Mouse (Mus musculus) intestine, embryonic 15.5 days (tissue): Measurements from ENCODE around the gene Gm20388. TPM values are rescaled to one million over a fixed set of nuclear protein-coding genes. Genes with fewer than 3 reads are reported as not detected.

Experiments used
- ATAC-seq: fragments of 200-750 bp; cut with Nextera tagmentation; 2 replicates; pipeline ENCODE4 v1.8.0; 2017; ENCODE audit warnings: moderate TSS enrichment, moderate library complexity
- H3K27ac ChIP-seq: fragments of 300-500 bp; sonication (generic); 2 replicates; pipeline ENCODE4 v1.5.1; 2015; ENCODE audit warnings: mild to moderate bottlenecking, inconsistent platforms
- H3K27me3 ChIP-seq: fragments of 300-500 bp; sonication (generic); replicated peaks from 2 replicates; pipeline ENCODE4 v1.6.1; 2015; ENCODE audit warnings: inconsistent platforms
- H3K36me3 ChIP-seq: fragments of 300-500 bp; sonication (generic); 2 replicates; pipeline ENCODE4 v1.6.1; 2015; ENCODE audit warnings: inconsistent platforms
- H3K4me1 ChIP-seq: fragments of 300-500 bp; sonication (generic); replicated peaks from 2 replicates; pipeline ENCODE4 v1.6.1; 2015; ENCODE audit warnings: inconsistent platforms
- H3K4me2 ChIP-seq: fragments of 300-500 bp; sonication (generic); replicated peaks from 2 replicates; pipeline ENCODE4 v1.6.1; 2015; ENCODE audit warnings: mild to moderate bottlenecking, inconsistent platforms
- H3K4me3 ChIP-seq: fragments of 300-500 bp; sonication (generic); replicated peaks from 2 replicates; pipeline ENCODE4 v1.5.1; 2015; ENCODE audit warnings: inconsistent platforms
- H3K9ac ChIP-seq: fragments of 300-500 bp; sonication (generic); 2 replicates; pipeline ENCODE4 v1.6.1; 2015; ENCODE audit warnings: inconsistent platforms
- H3K9me3 ChIP-seq: fragments of 300-500 bp; sonication (generic); 2 replicates; pipeline ENCODE4 v1.6.1; 2016; ENCODE audit warnings: inconsistent platforms
- WGBS: fragments of 180-500 bp; shearing (Covaris S2); methylation state at CpG from one replicate; pipeline ENCODE4 v1.1.7; 2015; 5-methylcytosine and 5-hydroxymethylcytosine counted together
- polyA plus RNA-seq: library from polyadenylated mRNA; unstranded; fragments of >200 nt; fragmentation: Nextera tagmentation; extraction: Ambion mirVana; gene quantifications from 2 replicates; pipeline ENCODE4 v1.2.1, GENCODE M21; 2015

Gm20388 gene
- polyA plus RNA-seq, 1 experiment from 2014 or later: not detected

- 74% methylated on average over 2 of the region's 2 CpGs for WGBS
- no peak overlapping the region for H3K27ac ChIP-seq
- no peak overlapping the region for H3K9ac ChIP-seq
- peaks cover 38% of the 10 kb centered on the region for H3K4me1 ChIP-seq
- H3K9me3 ChIP-seq: no peaks in the 10 kb centered on the region
- no peak overlapping the region for H3K4me2 ChIP-seq
- no peak overlapping the region for H3K4me3 ChIP-seq
- no peaks in the 10 kb centered on the region for H3K27me3 ChIP-seq
- no peaks in the 10 kb centered on the region for H3K36me3 ChIP-seq
- no peak for ATAC-seq
These were observed 2749.4 kb downstream of the Gm20388 start for GRCm38 (mm10) chr8:122660022-122660421.

- no peaks in the 10 kb centered on the region for H3K9me3 ChIP-seq
- H3K27me3 ChIP-seq: no peaks in the 10 kb centered on the region
- peaks cover 40% of the 10 kb centered on the region for H3K4me1 ChIP-seq
- H3K36me3 ChIP-seq: no peaks in the 10 kb centered on the region
- WGBS: 35% methylated on average over 6 of the region's 7 CpGs
- H3K4me2 ChIP-seq: peak overlapping the region; percentile 14
- no peak overlapping the region for H3K4me3 ChIP-seq
- H3K27ac ChIP-seq: peak overlapping the region; percentile 55
- peak; percentile 80 for ATAC-seq
- H3K9ac ChIP-seq: no peak overlapping the region
These were observed 2750.5 kb downstream of the Gm20388 start for GRCm38 (mm10) chr8:122661138-122661537.

DNA sequence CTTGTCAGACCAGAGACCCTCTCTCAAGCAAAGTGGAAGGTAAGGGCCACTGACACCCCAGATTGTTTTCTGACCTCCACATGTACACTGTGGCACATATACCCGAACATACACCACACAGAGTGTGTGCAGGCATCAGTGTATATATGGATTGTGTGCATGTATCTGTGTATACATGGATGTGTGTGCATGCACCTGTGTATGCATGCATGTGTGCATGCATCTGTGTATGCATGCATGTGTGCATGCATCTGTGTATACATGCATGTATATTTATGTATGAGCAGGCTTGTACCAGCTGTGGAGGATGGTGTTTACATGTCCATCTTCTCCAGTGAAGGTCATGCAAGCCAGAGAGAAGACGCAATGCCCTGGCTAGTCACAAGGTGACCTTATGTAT, 2751.3 kb downstream of the Gm20388 start:
- WGBS: 72% methylated on average over 2 of the region's 2 CpGs
- Histone ChIP-seq H3K4me3 (no peak overlapping the region), H3K9me3 (no peaks in the 10 kb centered on the region), H3K4me2 (no peak overlapping the region), H3K9ac (no peak overlapping the region), H3K36me3 (no peaks in the 10 kb centered on the region), H3K27ac (no peak overlapping the region), H3K4me1 (peaks cover 47% of the 10 kb centered on the region), H3K27me3 (no peaks in the 10 kb centered on the region)
- ATAC-seq: no peak

- Histone ChIP-seq H3K4me1 (peaks cover 55% of the 10 kb centered on the region), H3K27me3 (no peaks in the 10 kb centered on the region)
These were observed 2752.5 kb downstream of the Gm20388 start for GRCm38 (mm10) chr8:122663106-122663505.

DNA sequence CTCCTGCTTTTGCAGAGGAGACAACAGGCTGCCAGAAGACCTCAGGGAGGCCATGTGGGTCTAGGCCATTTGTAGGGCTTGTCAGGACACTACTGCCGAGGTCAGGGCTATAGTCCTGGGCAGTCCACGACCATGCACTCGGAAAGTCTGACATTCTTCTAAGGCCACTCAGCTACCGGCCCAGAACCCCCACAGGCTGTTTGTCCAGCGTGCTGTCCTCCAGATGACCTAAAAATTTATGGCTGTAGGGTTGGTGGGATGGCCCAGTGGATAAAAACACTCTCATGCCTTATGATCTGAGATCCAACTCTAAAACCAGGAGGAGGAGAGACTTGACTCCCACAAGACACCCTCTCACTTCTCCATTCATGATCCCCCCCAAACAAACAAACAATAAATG, 2753.0 kb downstream of the Gm20388 start:
- Histone ChIP-seq H3K27ac (no peak overlapping the region), H3K9ac (no peak overlapping the region), H3K9me3 (no peaks in the 10 kb centered on the region), H3K4me2 (no peak overlapping the region), H3K4me1 (peaks cover 50% of the 10 kb centered on the region), H3K36me3 (no peaks in the 10 kb centered on the region), H3K27me3 (no peaks in the 10 kb centered on the region), H3K4me3 (no peak overlapping the region)
- 53% methylated on average over 5 of the region's 5 CpGs for WGBS
- no peak for ATAC-seq

More at GRCm38 (mm10) chr8:122663106-122663505, 2752.5 kb downstream of the Gm20388 start:
- ATAC-seq: no peak
- H3K36me3 ChIP-seq: no peaks in the 10 kb centered on the region
- WGBS: 68% methylated on average over 3 of the region's 3 CpGs
- H3K9me3 ChIP-seq: no peaks in the 10 kb centered on the region
- no peak overlapping the region for H3K4me3 ChIP-seq
- H3K27ac ChIP-seq: no peak overlapping the region
- H3K9ac ChIP-seq: no peak overlapping the region
- no peak overlapping the region for H3K4me2 ChIP-seq

- Histone ChIP-seq H3K27me3 (0 out of 2 replicates have a peak, but pooled peaks cover 4% of the 10 kb centered on the region), H3K9me3 (no peaks in the 10 kb centered on the region), H3K27ac (peak overlapping the region; percentile 75), H3K4me1 (peaks cover 50% of the 10 kb centered on the region), H3K4me3 (no peak overlapping the region), H3K4me2 (no peak overlapping the region), H3K9ac (no peak overlapping the region), H3K36me3 (no peaks in the 10 kb centered on the region)
- ATAC-seq: no peak
- 45% methylated on average over 8 of the region's 8 CpGs for WGBS
These were observed 2754.6 kb downstream of the Gm20388 start for GRCm38 (mm10) chr8:122665221-122665620.

- 0 out of 2 replicates have a peak, but pooled peaks have one; percentile 39 for ATAC-seq
These were observed 2755.2 kb downstream of the Gm20388 start for GRCm38 (mm10) chr8:122665667-122666316.

DNA sequence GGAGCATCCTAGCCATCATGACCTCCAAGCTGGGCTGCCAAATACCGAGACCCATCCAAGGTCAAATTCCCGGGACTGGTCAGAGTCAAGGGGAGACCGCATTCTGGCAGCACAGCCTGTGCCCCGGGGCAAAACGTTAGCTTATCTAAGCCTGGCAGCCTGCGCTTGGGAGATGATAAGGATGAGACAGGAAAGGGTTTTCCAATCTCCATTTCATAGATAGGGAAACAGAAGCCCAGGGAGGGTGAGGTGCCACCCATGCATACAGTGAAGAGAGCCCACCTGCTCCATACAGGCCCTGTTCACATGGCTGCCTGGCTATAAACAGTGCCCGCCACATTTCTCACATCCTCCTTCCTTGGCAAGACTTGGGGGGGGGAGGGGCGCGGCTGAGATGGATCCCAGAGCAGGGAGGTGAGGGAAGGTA, 2755.7 kb downstream of the Gm20388 start:
- Histone ChIP-seq H3K27me3 (peaks cover 4% of the 10 kb centered on the region; the same call in 1 of the 2 replicates), H3K4me1 (peaks cover 42% of the 10 kb centered on the region), H3K36me3 (no peaks in the 10 kb centered on the region), H3K9me3 (no peaks in the 10 kb centered on the region), H3K9ac (no peak overlapping the region), H3K4me3 (no peak overlapping the region), H3K4me2 (no peak overlapping the region; the same call in 1 of the 2 replicates), H3K27ac (no peak overlapping the region)
- WGBS: 39% methylated on average over 9 of the region's 9 CpGs
- peak; percentile 22; the same call in 1 of the 2 replicates for ATAC-seq

More at GRCm38 (mm10) chr8:122665667-122666316, 2755.2 kb downstream of the Gm20388 start:
- H3K9me3 ChIP-seq: no peaks in the 10 kb centered on the region
- H3K27me3 ChIP-seq: peaks cover 4% of the 10 kb centered on the region; the same call in 1 of the 2 replicates
- 66% methylated on average over 12 of the region's 14 CpGs for WGBS
- peak overlapping the region; percentile 22; the same call in 1 of the 2 replicates for H3K4me2 ChIP-seq
- H3K9ac ChIP-seq: no peak overlapping the region
- peak overlapping the region; percentile 75 for H3K27ac ChIP-seq
- H3K4me1 ChIP-seq: peaks cover 47% of the 10 kb centered on the region
- no peaks in the 10 kb centered on the region for H3K36me3 ChIP-seq
- H3K4me3 ChIP-seq: no peak overlapping the region

DNA sequence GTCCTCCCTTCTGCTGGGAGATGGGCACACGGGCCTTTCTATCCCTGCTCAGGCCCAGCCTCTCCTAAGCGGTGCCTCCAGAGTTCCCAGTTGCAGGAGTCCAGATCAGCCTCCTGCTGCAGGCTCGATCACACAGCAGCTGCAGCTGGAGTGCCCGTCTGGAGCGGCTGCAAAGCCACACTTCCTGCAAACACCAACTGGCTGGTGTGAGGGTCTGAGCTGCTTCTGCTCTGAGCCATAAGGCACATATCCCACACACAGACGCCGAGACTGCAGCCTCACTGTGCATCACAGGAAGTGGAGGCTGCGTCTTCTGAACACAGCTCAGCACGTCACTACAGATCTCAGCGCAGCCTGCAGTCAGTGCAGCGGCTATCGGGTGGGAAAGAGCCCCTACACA, 2756.2 kb downstream of the Gm20388 start:
- WGBS: 42% methylated on average over 12 of the region's 12 CpGs
- Histone ChIP-seq H3K27ac (no peak overlapping the region), H3K4me1 (peaks cover 40% of the 10 kb centered on the region), H3K4me2 (no peak overlapping the region), H3K9me3 (no peaks in the 10 kb centered on the region), H3K36me3 (no peaks in the 10 kb centered on the region), H3K4me3 (no peak overlapping the region), H3K9ac (no peak overlapping the region), H3K27me3 (peaks cover 4% of the 10 kb centered on the region; the same call in 1 of the 2 replicates)
- no peak for ATAC-seq

DNA sequence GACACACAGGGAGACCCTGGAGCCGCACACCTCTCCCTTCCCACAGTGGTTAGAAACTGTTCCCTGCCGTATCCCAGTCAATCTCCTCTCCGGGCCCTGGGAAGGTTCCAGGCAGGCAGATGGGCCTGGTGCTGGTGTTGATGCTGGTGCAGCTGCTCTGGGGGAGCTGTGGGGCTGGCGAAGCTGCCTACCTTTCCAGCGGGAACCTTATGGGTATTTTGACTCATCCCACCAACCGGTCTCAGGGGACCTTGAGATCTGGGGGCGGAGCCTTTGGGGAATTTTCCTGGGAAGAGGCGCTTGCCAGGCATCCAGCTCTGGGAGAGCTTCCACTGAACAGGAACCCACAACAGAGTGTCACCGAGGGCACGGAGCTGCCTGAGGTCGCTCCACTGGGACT, 2757.2 kb downstream of the Gm20388 start:
- WGBS: 74% methylated on average over 11 of the region's 11 CpGs

GRCm38 (mm10) chr8:122669370-122669769, 2758.7 kb downstream of the Gm20388 start:
- H3K4me2 ChIP-seq: no peak overlapping the region
- peaks cover 39% of the 10 kb centered on the region for H3K4me1 ChIP-seq
- H3K36me3 ChIP-seq: no peaks in the 10 kb centered on the region
- no peak overlapping the region for H3K4me3 ChIP-seq
- no peak overlapping the region for H3K9ac ChIP-seq
- H3K27ac ChIP-seq: no peak overlapping the region
- ATAC-seq: no peak
- H3K27me3 ChIP-seq: peaks cover 17% of the 10 kb centered on the region; the same call in 1 of the 2 replicates
- no peaks in the 10 kb centered on the region for H3K9me3 ChIP-seq
- 47% methylated on average over 5 of the region's 5 CpGs for WGBS

More for the DNA sequence above, 2757.2 kb downstream of the Gm20388 start:
- peaks cover 40% of the 10 kb centered on the region for H3K4me1 ChIP-seq
- no peaks in the 10 kb centered on the region for H3K36me3 ChIP-seq
- ATAC-seq: no peak
- no peak overlapping the region for H3K4me2 ChIP-seq
- H3K9me3 ChIP-seq: no peaks in the 10 kb centered on the region
- no peak overlapping the region for H3K9ac ChIP-seq
- H3K27ac ChIP-seq: no peak overlapping the region
- H3K4me3 ChIP-seq: no peak overlapping the region
- peaks cover 14% of the 10 kb centered on the region; the same call in 1 of the 2 replicates for H3K27me3 ChIP-seq

GRCm38 (mm10) chr8:122670001-122670400, 2759.4 kb downstream of the Gm20388 start:
- Histone ChIP-seq H3K4me3 (no peak overlapping the region), H3K27ac (no peak overlapping the region), H3K9me3 (no peaks in the 10 kb centered on the region), H3K4me1 (peaks cover 32% of the 10 kb centered on the region), H3K36me3 (no peaks in the 10 kb centered on the region), H3K4me2 (no peak overlapping the region), H3K9ac (no peak overlapping the region), H3K27me3 (peaks cover 21% of the 10 kb centered on the region)
- WGBS: 30% methylated on average over 11 of the region's 11 CpGs
- no peak for ATAC-seq

- H3K4me1 ChIP-seq: peaks cover 26% of the 10 kb centered on the region
- ATAC-seq: no peak
- H3K9me3 ChIP-seq: no peaks in the 10 kb centered on the region
- no peak overlapping the region for H3K27ac ChIP-seq
- H3K27me3 ChIP-seq: peaks cover 21% of the 10 kb centered on the region
- WGBS: 83% methylated on average over 3 of the region's 3 CpGs
- H3K4me3 ChIP-seq: no peak overlapping the region
- H3K9ac ChIP-seq: no peak overlapping the region
- no peaks in the 10 kb centered on the region for H3K36me3 ChIP-seq
- no peak overlapping the region for H3K4me2 ChIP-seq
These were observed 2760.1 kb downstream of the Gm20388 start for GRCm38 (mm10) chr8:122670718-122671117.
